Mouse (Mus musculus) intestine, embryonic 14.5 days (tissue): ENCODE measurements around the gene Mpzl3. TPM values are rescaled to one million over a fixed set of nuclear protein-coding genes. Genes with fewer than 3 reads are reported as not detected.
A peak's percentile ranks its signal among the peaks of the same experiment; 100 is the strongest.

Experiments
- ATAC-seq: fragments of 200-750 bp; cut with Nextera tagmentation; replicated peaks from 2 replicates; pipeline ENCODE4 v1.8.0; 2017; ENCODE audit warnings: low read depth, moderate number of reproducible peaks, moderate TSS enrichment, moderate library complexity; ENCODE audit not compliant: low FRiP score, low TSS enrichment
- DNase-seq: peaks from one replicate; pipeline ENCODE4 v3.0.0-alpha.2; 2018; ENCODE audit warnings: low spot score
- H3K27ac ChIP-seq: fragments of 300-500 bp; sonication (generic); 2 replicates; pipeline ENCODE4 v1.5.1; 2014; ENCODE audit warnings: low read depth, mild to moderate bottlenecking, control low read depth
- H3K27me3 ChIP-seq: fragments of 300-500 bp; sonication (generic); replicated peaks from 2 replicates; pipeline ENCODE4 v1.6.1; 2014; ENCODE audit warnings: low read length, control low read depth; ENCODE audit not compliant: control insufficient read depth, insufficient read depth
- H3K36me3 ChIP-seq: fragments of 300-500 bp; sonication (generic); 2 replicates; pipeline ENCODE4 v1.6.1; 2014; ENCODE audit warnings: low read length, control low read depth; ENCODE audit not compliant: control insufficient read depth, insufficient read depth
- H3K4me1 ChIP-seq: fragments of 300-500 bp; sonication (generic); replicated peaks from 2 replicates; pipeline ENCODE4 v1.6.1; 2014; ENCODE audit warnings: low read length, control low read depth, mixed read lengths; ENCODE audit not compliant: control insufficient read depth, insufficient read depth
- H3K4me2 ChIP-seq: fragments of 300-500 bp; sonication (generic); 2 replicates; pipeline ENCODE4 v1.6.1; 2014; ENCODE audit warnings: low read length
- H3K4me3 ChIP-seq: fragments of 300-500 bp; sonication (generic); 2 replicates; pipeline ENCODE4 v1.5.1; 2014; ENCODE audit warnings: low read depth, low read length, control low read depth, mixed read lengths
- H3K9ac ChIP-seq: fragments of 300-500 bp; sonication (generic); 2 replicates; pipeline ENCODE4 v1.6.1; 2014; ENCODE audit warnings: mild to moderate bottlenecking, low read length
- H3K9me3 ChIP-seq: fragments of 300-500 bp; sonication (generic); 2 replicates; pipeline ENCODE4 v1.6.1; 2016; ENCODE audit warnings: low read length, control low read depth; ENCODE audit not compliant: control insufficient read depth
- WGBS: fragments of 180-500 bp; shearing (Covaris S2); extraction: QIAGEN DNeasy Blood & Tissue Kit; methylation state at CpG from one replicate; pipeline ENCODE4 v1.1.7; 2014; 5-methylcytosine and 5-hydroxymethylcytosine counted together
- polyA plus RNA-seq: library from polyadenylated mRNA; unstranded; fragments of >200 nt; fragmentation: Nextera tagmentation; extraction: Ambion mirVana; gene quantifications from 2 replicates; pipeline ENCODE4 v1.2.1, GENCODE M21; 2014

The Mpzl3 gene
- polyA plus RNA-seq, 1 experiment from 2014 or later, result 6.5 TPM

DNA sequence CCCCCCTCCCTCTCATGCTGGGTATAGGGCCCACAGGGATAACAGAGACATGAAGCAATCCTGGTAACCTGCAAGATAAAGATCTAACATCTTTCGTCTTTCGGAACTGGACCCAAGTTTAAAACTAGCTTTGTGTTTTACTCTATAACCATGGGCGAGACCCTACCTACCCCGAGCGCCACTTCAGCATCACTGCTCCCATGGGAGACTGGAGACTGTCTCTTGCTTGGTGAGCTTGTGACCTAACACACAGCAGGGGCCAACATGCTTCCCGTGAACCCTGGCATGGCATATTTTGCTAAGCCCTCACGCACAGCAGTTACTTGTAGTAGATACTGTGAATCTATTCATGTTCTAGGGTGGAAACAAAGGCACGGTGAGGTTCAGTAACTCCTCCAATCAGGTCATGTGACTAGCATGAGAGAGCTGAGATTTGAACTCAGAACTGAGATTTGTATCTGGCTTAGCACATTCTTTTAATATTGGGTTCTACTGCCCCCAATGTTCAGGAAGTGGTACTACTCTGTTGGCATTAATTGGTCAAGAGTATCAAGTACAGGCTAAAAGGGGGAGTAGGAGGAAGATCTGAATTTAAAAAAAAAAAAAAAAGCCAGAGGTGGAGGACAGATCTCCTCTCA, 64.4 kb downstream of the Mpzl3 start:
- H3K4me3 ChIP-seq, result no peak overlapping the region
- H3K36me3 ChIP-seq, result no peaks in the 10 kb centered on the region
- 96% methylated on average over 8 of the region's 8 CpGs for WGBS
- no peaks in the 10 kb centered on the region for H3K27me3 ChIP-seq
- H3K27ac ChIP-seq, result no peak overlapping the region
- no peak overlapping the region for H3K4me2 ChIP-seq
- H3K4me1 ChIP-seq, result peaks cover 10% of the 10 kb centered on the region
- ATAC-seq (no peak), DNase-seq (no peak)
- H3K9me3 ChIP-seq, result no peaks in the 10 kb centered on the region
- H3K9ac ChIP-seq, result no peak overlapping the region

DNA sequence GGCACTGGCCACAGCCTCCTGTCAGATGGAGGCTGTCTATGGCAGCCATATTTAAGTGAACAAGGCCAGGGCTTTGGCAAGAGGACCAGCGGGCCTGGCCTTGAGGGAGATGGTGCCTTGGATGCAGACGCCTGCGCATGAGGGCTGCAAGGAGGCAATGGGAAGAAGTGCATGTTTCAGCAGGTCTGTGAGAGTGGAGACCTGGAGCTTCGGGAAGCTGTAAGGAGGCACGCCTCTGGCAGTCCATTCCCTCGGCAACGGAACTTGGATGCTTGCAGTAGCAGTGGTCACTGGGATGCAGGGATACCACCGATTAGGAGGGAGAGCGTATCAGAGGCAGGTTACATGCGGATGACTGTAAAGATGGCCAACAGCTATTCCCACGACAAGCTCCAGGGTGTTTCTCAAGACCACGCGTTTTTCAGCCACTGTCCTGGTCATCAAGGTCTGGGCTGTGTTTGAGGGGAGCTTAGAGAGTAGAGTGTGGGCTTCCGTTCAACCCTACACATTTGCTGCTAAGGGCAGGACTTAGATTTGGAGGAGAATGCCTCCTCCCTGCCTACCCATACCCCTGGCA, 65.1 kb downstream of the Mpzl3 start:
- Histone ChIP-seq H3K27me3 (no peaks in the 10 kb centered on the region), H3K9me3 (no peaks in the 10 kb centered on the region), H3K4me3 (no peak overlapping the region), H3K4me2 (no peak overlapping the region), H3K36me3 (no peaks in the 10 kb centered on the region), H3K4me1 (peaks cover 10% of the 10 kb centered on the region), H3K27ac (no peak overlapping the region), H3K9ac (no peak overlapping the region)
- DNase-seq, result no peak
- 90% methylated on average over 14 of the region's 14 CpGs for WGBS
- ATAC-seq, result no peak

DNA sequence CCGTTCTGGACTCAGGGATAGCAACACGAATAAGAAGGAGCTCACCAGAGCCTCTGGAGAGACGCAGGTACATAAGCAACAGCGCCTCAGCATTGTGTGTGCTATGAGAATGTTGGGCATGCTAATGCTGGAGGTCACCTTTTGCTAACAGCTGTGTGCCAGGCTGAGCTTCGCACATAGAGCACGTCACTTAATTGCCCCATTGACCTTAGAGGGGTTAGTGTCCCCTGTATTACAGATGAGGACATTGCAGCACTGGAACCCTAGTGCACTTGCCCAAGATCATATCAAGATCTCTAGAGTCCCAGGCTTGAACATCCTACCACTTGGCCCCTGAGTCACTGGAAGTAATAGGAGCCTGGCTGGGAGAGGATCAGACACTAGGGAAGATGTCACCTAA, 65.6 kb downstream of the Mpzl3 start:
- Histone ChIP-seq H3K27me3 (no peaks in the 10 kb centered on the region), H3K9ac (no peak overlapping the region), H3K4me3 (no peak overlapping the region), H3K36me3 (0 out of 2 replicates have a peak, but pooled peaks cover 4% of the 10 kb centered on the region), H3K4me1 (peaks cover 10% of the 10 kb centered on the region), H3K27ac (no peak overlapping the region), H3K4me2 (no peak overlapping the region), H3K9me3 (no peaks in the 10 kb centered on the region)
- WGBS, result 85% methylated on average over 6 of the region's 6 CpGs
- no peak for DNase-seq
- no peak for ATAC-seq

DNA sequence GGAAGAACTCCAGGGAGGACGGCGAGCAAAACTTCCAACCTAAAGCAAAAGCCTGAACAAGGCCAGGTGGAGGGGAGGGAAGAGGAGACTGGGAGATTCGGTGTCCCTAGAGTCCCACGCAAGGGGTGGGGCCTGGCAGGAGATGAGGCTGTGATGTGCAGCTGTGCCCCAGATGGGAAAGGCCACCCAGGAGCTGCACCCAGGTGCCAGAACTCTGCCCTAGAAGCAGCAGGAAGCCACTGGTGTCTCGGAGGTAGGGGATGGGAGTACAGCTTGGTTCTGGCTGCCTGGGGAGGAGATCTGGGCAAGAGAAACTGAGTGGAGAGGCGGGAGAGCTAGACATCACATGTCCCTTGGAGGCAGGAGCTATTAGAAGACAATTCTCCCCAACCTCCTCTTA, 66.0 kb downstream of the Mpzl3 start:
- no peak for DNase-seq
- H3K9me3 ChIP-seq, result no peaks in the 10 kb centered on the region
- no peak overlapping the region for H3K9ac ChIP-seq
- peaks cover 10% of the 10 kb centered on the region for H3K4me1 ChIP-seq
- no peak overlapping the region for H3K27ac ChIP-seq
- H3K4me2 ChIP-seq, result no peak overlapping the region
- H3K27me3 ChIP-seq, result no peaks in the 10 kb centered on the region
- 0 out of 2 replicates have a peak, but pooled peaks cover 9% of the 10 kb centered on the region for H3K36me3 ChIP-seq
- no peak for ATAC-seq
- no peak overlapping the region for H3K4me3 ChIP-seq
- WGBS, result 68% methylated on average over 6 of the region's 6 CpGs

DNA sequence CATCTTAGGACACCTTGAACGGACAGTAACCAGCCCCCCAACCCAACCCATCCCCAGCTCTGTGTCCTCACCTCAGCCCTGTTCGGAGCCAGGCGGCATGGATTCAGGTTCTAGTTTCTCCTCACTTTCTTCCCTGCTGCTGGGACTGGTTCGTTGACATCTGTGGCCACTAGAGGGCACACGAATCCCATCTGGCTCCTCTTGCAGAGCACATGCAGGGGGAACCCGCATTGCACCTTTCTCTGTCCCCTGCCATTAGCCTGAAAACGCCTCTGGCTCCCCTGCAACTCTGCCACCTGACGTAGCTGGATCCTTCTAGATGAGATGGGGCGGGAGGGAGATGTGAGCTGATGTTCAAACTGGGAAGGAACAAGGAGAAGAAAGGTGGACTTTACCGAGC, 66.8 kb downstream of the Mpzl3 start:
- peak; percentile 47; the same call in 1 of the 2 replicates for ATAC-seq
- Histone ChIP-seq H3K4me3 (peak overlapping the region; percentile 15; the same call in 1 of the 2 replicates), H3K36me3 (0 out of 2 replicates have a peak, but pooled peaks cover 9% of the 10 kb centered on the region), H3K27me3 (no peaks in the 10 kb centered on the region), H3K4me2 (peak overlapping the region; percentile 46), H3K4me1 (peaks cover 10% of the 10 kb centered on the region; the same call in 1 of the 2 replicates), H3K27ac (no peak overlapping the region), H3K9me3 (no peaks in the 10 kb centered on the region), H3K9ac (no peak overlapping the region)
- peak; percentile 86 for DNase-seq
- 6% methylated on average over 10 of the region's 10 CpGs for WGBS

- H3K36me3 ChIP-seq, result 0 out of 2 replicates have a peak, but pooled peaks cover 9% of the 10 kb centered on the region
- no peak overlapping the region for H3K27ac ChIP-seq
- no peaks in the 10 kb centered on the region for H3K9me3 ChIP-seq
- ATAC-seq, result peak; percentile 63
- peak overlapping the region; percentile 46 for H3K4me2 ChIP-seq
- H3K9ac ChIP-seq, result 0 out of 2 replicates have a peak overlapping the region, but pooled peaks have one; percentile 20
- DNase-seq, result peak; percentile 66
- peak overlapping the region; percentile 15; the same call in 1 of the 2 replicates for H3K4me3 ChIP-seq
- H3K4me1 ChIP-seq, result peaks cover 10% of the 10 kb centered on the region; the same call in 1 of the 2 replicates
- H3K27me3 ChIP-seq, result no peaks in the 10 kb centered on the region
- 29% methylated on average over 9 of the region's 9 CpGs for WGBS
Measured at GRCm38 (mm10) chr9:45122209-45122761, 67.3 kb downstream of the Mpzl3 start.

DNA sequence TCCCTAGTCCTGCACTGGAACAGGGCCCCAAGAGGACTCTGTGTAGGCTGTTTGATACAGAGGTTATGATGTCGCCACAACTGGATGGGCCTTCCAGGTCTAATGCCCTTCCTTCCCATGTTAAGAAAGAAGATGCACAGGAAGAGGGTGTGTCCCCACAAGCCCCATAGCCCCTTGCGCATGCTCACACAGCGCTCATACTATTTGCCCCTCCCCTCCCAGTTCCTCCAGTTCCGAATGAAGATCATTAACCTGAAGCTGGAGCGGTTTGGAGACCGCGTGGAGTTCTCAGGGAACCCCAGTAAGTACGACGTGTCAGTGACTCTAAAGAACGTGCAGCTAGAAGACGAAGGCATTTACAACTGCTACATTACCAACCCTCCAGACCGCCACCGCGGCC, 70.2 kb downstream of the Mpzl3 start:
- Histone ChIP-seq H3K4me1 (peaks cover 4% of the 10 kb centered on the region; the same call in 1 of the 2 replicates), H3K27me3 (no peaks in the 10 kb centered on the region), H3K4me3 (no peak overlapping the region), H3K36me3 (0 out of 2 replicates have a peak, but pooled peaks cover 9% of the 10 kb centered on the region), H3K27ac (no peak overlapping the region), H3K9me3 (no peaks in the 10 kb centered on the region), H3K9ac (no peak overlapping the region), H3K4me2 (no peak overlapping the region)
- 92% methylated on average over 14 of the region's 14 CpGs for WGBS
- DNase-seq (no peak), ATAC-seq (no peak)

DNA sequence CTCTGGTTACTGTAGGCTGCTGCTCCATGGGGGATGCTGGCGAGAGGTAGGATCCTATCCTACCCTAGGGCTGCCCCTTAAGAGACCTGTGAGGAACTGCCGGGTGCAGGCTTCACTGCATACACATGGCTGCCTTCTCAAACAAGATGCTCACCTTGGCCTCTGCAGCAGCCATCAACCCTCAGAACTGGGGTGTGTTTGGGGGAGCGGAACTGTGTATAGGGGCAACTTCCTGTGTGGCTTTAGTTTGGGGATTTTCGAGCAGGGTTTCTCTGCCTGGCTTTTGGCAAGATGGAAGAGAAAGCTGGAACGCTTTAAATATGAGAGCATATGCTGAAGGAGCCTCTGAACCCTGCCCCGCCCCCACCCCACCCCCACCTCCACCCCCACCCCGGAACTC, 72.0 kb downstream of the Mpzl3 start:
- 64% methylated on average over 7 of the region's 7 CpGs for WGBS
- no peak overlapping the region for H3K4me3 ChIP-seq
- no peaks in the 10 kb centered on the region for H3K9me3 ChIP-seq
- H3K27me3 ChIP-seq, result no peaks in the 10 kb centered on the region
- no peak for ATAC-seq
- no peak overlapping the region for H3K9ac ChIP-seq
- H3K4me2 ChIP-seq, result no peak overlapping the region
- peaks cover 4% of the 10 kb centered on the region; the same call in 1 of the 2 replicates for H3K4me1 ChIP-seq
- H3K36me3 ChIP-seq, result 0 out of 2 replicates have a peak, but pooled peaks cover 9% of the 10 kb centered on the region
- H3K27ac ChIP-seq, result no peak overlapping the region
- no peak for DNase-seq
